Mouse (Mus musculus) mesoderm, embryonic 11.5 days (tissue): ENCODE measurements around the gene Pcyt2.

Experiments used
- DNase-seq: peaks from one replicate; pipeline ENCODE4 v3.0.0-alpha.2; 2012; ENCODE audit warnings: low read depth, low spot score

Pcyt2 gene

DNA sequence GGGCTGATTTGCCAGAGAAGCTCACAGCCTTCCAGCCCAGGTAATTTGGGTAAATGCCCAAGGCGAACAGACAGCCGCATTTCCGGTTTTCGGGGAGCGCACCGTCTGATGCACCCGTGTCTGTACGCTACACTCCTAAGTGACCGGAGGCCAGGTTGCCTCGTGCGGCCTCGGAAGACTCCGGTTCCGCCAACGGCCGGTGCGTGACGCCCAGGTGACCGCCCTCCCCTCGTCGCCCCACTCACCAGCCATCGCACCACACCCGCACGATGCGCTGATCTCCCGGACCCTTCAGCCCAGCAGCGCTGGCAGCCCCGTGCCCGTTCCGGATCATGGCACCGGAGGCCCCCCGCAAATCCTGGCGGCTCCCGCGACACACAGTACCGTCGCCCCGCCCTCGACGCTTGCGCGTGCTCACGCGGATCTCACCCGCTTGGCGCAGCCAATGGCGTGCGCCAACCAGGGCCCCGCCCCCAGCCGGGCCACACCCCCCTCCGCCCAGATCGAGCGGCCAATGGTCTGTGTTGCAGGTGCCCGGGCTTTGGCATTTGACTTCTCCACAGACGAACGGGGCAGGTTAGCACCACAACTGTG lies at the start of gene Pcyt2:
Gene Pcyt2, minus strand, starts transcription at position 418 of the 594 bp plus-strand sequence.
- peak; percentile 94 for DNase-seq

DNA sequence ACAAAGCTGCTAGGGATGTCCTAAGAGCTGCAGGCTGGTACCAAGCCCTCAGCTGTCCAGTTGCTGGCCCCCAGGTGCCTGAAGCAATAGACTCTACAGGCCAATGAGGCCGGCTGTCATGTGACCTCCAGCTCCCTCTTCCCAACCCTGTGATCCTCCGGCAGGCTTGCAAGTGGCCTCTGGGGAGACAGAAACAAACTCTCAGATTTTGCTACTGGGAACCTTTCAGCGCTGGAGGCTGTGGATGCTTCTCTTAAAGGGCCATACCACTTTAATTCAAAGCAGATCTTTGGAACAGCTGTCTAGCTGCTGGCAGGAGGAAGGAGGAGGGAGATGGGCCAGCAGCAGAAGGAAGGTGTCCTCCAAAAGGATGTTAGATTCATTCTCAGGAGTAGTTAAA lies 48.9 kb upstream of the Pcyt2 start:
- DNase-seq: no peak

DNA sequence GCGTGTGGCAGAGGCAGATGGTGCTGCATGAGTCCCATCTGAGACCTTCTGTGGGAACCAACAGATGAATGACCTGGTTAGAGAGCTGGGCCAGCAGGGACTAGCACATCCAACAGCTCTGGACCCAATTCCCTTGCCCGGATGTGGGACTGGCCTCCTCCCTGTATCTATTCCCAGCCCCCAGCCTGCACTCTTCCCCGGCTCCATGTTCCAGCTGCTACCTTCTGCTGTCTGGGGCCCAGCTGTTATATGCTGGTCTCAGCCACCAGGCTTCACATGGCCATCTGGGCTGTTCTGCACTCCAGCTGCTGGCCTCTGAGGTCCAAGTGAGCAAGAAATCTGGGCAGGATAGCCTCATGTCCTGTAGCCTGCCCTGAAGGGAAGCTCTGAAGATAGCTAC lies 47.7 kb upstream of the Pcyt2 start:
- DNase-seq: no peak

DNA sequence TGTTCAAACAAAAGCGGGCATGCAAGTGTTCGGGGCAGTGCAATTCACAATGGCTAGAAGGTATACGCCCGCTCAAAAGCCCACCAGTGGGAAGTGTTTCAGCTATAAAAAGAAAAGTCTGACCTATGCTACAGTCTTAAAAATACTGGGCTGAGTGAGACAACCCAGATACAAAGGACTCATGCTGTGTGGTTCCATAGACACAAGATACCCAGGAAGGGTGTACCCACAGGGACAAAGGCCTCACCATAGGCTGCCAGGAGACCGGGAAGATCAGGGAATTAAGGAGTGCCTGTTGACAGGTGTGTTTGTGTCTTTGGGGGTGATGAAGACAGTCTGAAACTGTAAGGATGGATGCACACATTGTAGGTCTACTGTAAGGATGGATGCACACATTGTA lies 46.0 kb upstream of the Pcyt2 start:
- DNase-seq: no peak

DNA sequence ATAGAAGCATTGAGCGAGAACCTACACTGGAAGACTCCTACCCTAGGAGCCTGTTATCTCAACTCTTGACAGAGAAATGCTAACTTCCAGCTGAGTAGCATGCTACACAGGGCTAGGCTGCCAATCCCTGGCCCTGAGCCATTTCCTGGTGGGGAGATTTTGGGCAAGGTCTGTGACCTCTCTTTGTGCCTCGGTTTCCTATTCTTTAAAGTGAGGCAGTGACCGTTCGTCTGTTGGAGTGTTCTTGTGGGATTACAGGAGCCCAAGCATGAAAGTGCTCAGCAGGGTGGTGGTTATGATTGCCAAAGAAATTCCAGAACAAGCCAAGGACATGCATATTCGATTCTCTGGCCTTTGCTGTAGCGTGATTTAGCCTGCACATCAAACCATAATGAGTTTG lies 45.0 kb upstream of the Pcyt2 start:
- no peak for DNase-seq

DNA sequence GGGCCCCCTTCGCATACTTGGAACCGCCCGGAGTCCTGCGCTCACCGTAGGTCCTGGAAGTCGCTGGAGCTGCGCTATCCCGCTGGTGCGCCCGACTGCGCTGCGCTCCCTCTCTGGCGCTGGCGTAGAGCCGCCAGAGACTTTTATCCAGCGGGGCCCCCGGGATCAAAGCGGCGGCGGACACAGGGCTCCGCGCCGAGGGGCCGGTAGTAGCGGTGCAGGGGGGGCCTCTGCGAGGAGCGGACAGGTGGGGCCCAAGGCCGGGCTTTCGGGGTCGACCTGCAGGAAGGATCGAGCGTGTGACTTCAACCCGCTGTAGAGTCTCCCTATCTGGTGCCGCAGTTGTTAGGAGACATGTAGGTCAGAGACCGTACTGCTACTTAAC lies 43.3 kb upstream of the Pcyt2 start, which contains the start of gene Notum:
Gene Notum, minus strand, starts transcription at position 100 of the 385 bp plus-strand sequence.
- DNase-seq: no peak

DNA sequence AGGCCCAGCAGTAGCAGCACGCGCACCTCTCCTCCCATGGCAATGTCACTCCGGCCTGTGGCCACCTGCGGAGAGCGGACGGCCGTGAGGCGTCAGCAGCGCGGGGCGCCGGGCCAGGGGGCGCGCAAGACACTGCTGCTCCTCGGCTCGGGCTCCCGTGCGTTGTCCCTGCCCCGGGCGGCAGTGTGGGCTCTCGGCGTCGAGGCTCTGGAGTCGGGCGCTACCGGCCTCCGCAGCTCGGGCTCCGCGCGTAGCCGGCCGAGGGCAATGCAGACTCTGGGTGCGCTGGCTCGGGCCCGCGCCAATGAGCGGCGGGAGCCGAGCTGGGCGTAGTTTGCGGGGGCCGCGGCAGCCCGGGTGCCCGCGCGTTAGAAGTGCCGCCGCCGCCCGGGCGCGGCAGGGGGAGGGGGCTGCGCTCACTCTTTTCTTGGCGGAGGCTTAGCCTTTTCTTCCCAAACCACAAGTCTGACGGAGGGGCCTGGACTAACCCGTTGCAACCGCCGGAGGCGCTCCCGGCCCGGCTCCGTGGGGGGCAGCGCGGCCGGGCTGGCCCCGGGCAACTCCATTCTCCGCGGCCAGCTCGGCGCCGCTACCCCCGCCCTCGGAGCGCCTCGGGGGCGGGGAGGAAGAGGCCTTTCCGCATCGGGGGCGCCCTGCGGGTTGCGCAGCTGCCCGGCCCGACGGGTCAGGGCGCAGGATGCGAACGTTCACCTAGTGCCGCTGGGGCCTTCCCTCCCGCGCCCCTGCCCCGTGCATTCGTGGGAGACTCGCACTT lies 42.8 kb upstream of the Pcyt2 start:
- DNase-seq: peak; percentile 68

DNA sequence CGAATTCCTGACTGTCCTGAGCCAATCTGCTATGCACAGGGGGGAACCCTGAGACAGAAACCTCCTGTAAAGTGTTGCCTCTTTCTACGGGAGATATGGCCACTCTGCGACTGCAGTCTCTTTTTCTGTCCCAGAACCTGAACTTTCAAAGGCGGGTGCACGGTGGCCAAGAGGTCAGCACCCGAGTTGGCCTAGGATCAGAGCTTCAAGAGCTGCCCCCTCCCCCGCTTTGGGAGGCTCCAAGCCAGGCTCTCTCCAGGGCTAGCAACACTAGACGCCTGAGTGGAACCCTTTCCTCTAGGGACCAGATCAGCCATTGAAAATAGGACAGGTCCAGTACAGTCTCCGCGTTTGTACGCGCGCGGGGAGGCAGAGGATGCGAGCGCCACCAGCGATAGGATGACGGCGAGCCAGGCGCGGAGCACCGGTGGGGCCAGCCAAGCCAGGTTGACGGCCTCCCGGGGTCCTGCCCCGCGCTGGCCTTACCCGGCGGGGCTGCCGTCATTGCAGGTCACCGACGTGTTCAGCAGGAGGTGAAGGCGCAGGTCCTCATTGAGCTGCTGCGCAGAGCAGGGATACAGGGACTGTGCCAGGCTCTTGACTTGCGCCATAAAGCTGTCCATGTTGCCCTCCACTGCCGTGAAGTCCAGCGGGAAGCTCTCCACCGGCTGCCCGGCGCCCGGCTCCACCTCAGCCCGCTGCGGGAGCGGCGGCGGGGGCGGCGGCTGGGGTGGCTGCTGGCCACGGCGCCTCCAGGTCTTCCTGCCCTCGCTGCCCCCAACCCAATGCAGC lies 42.0 kb upstream of the Pcyt2 start:
- no peak for DNase-seq

DNA sequence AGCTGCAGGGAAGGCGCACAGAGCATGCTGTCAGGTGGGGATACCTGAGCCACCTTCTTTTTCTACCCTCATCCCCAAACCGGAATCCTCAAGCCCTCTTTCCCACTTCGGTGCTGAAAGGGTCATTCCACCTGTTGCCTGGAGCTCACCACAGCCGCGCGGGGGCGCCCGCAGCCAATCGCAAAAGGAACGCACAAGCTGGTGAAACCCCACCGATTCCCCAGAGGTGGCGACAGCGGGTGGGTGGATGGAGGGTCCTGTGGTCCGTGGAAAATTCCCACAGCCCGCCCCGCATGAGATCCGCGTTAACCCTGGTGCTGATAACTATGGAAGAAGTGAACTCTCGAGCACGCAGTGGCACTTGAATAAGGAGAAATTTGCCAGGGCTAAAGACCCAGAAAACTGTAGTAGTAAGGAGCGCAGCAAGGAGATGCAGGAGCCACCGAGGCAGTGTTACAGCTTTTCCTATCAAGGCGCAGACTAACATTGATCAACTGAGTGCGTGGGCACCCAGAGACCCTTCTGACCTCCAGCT lies 41.2 kb upstream of the Pcyt2 start:
- peak; percentile 77 for DNase-seq

DNA sequence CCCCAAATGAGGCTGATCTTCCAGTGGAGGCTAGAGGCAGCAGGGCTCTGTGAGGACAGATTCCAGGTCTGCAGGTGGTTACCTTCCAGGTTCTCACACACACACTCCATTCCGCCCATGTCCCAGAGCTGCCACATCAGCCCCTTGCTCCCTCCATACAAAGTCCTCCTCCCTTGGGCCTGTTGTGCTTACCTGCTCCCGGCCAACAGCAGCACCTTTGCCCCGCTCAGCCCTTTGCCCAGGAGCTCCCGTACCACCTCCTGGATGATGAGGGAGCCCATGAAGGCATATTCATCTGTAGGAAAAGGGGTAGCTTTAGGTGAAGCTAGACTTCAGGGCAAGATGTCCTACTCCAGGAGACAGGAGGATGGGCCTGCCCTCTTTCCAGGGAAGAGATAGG lies 39.6 kb upstream of the Pcyt2 start:
- no peak for DNase-seq

DNA sequence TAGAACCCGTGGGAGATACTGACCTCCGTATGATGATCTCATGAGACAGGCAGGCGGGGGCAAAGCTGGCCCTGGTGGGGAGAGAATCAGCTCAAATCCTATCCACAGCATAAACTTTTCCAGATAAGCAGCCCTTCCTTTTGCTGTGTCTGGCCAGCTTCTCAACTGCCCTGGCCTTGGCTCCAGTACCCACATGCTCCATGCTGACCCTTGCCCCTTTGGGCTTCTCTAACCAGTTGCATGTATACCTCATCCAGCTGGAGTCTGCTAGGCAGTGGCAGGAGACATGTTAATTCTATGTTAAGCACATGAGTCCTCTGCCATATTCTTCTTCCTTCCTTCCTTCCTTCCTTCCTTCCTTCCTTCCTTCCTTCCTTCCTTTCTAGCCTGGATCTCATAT lies 37.0 kb upstream of the Pcyt2 start:
- DNase-seq: no peak

DNA sequence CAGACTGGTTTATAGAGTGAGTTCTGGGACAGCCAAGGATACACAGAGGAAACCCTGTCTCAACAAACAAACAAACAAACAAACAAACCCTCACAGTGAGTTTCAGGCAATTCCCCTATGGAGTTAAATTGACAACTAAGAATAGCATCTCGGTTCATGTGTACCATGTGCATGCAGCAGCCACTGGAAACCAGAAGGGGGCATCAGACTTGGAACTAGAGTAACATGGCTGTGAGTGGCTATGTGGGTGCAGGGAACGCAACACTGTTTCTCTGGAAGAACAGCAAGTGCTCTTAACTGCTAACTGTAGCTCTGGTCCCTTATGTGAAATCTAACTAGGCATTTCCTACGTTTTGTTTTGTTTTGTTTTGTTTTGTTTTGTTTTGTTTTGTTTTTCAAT lies 34.1 kb upstream of the Pcyt2 start:
- no peak for DNase-seq

DNA sequence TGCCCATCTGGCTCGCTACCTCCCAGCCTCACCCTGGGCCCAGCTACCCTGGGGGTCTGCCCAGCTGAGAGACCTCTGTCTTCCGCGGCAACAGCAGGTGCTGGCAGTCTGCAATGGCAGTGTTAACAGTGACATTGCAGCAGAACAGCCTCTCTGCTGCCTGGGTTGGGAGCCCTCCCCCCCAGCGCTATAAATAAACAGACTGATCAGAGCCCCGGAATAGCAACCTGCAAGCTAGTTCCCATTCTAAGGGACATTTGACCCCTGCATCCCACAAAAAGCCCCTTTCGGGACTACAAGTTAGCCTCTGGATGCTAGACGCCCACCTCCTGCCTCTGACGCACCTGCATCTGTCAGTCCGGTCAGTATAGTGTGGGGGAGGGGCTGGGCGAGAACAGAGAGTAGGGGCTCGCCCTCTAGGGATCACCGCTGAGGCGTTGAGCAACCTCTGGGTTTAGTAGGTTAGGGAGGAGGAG lies 30.3 kb upstream of the Pcyt2 start, which contains the start of gene Myadml2:
Gene Myadml2, minus strand, starts transcription at position 158 of the 476 bp plus-strand sequence.
- no peak for DNase-seq

DNA sequence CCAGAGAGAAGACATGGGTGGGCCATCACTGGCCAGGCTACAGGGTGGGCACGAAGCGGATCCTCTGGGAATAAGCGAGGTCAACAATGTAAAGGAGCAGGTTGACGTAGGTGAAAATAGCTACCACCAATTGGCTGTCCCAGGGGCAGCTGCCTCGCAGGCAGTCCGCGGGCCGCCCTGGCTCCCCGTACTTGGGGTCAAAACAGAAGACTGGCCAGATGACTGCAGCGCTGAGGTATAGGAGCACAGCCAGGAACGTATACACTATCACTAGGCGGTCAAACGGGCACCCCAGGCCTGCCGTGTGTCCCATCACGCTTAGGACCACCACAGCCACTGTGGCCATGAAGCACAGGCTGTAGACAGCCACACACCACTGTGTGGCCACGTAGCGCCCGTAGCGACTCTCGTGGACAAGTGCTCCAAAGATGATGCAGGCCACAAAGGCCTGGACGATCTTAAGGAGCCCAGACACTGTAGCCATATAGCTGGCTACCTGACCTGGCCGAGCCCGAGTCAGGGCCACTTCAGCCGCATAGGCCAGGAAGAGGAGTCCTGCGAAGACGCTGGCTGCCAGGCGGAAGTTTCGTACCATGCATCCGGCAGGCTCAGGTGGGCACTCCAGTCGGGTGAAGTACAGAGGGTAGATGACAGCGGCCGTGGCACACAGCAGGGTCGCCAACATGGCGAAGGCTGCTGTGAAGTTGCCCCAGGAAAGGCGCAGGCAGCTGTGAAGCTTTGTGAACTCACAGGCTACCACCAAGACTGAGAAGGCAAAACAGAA lies 29.5 kb upstream of the Pcyt2 start:
- no peak for DNase-seq

DNA sequence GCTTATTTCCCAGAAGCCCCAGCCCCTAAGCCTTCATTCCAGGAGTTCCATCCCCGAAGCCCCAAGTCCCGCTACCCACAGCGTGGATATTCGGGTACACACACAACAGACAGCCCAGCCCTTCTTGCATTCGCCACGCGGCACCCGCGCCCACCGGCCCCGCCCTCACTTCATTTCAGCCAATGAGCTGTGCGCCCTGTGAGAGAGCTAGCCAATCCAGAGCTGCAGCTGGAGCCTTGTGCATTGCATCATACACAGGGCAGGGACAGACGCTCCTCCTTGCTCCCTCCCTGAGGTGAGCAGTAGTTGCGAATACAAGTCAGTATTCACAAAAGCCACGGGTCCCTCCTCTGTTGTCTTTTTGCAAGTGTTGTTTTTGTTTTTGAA lies 25.9 kb upstream of the Pcyt2 start, which contains the start of gene Pycr1:
Gene Pycr1, minus strand, starts transcription at position 169 of the 387 bp plus-strand sequence.
- peak; percentile 95 for DNase-seq

DNA sequence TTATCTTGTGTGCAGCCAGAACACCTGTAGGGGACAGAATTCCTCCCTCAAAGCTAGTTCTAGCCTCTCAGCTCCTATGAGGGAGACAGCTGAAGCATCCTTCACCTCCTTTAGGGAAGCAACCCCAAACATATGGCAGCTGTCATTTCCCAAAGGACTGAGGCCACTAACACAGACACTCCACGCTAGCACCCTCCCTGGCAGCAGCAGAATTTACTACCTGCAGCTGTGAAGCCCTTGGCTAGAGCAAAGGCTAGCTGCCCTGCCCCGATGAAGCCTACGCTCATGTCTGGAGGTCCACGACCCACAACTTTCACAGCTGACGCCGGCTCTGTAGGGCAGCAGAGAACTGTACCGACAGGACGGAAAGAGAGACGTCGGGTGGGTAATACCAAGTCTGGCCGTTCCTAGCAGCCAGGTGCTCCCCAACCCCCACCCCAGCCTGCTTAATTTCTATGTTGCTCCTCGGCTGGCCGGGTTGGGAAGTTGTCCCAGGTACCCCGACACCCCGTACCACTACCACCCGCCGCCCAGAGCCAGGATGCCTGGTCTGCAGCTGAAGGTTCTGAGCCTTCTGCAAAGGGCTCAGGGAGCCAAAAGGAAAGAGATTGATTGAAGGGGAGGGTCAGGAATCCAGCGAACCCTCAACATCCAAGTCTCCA lies 25.3 kb upstream of the Pcyt2 start:
- no peak for DNase-seq

DNA sequence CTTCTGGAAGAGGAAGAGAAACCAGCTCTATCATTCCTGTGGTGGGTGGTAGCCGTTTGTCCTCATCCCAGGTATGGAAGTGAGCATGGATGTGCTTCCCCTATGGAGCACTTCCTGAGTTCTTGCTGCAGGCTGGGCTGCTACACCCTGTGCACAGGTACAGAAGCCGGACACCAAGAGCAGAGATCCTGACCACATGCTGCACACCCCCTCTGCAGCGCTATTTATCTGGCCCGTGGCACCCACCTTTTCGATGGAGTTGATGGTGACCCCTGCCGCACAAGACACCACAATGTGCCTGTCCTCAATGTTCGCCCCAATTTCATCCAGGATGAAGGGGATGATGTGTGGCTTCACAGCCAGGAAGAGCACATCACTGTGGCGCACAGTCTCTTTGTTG lies 24.1 kb upstream of the Pcyt2 start:
- no peak for DNase-seq

DNA sequence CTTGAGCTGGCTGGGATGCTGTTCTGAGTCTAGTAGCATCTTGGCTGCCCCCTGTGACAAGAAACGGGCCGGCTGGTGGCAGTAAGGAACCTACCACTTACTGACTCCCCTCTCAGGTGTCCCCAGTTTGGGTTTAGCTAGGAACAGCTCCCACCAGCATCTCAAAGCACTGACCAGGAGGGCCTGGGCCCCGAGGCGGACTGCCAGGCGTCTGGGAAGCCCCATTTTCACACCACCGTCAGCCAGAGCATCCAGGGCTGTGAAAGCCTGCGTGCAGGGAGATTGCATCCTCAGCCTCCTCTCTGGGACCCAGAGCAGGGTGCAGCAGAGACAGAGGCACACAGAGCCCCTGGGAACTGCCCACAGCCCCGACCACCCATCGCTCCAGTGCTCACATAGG lies 23.5 kb upstream of the Pcyt2 start:
- DNase-seq: no peak

DNA sequence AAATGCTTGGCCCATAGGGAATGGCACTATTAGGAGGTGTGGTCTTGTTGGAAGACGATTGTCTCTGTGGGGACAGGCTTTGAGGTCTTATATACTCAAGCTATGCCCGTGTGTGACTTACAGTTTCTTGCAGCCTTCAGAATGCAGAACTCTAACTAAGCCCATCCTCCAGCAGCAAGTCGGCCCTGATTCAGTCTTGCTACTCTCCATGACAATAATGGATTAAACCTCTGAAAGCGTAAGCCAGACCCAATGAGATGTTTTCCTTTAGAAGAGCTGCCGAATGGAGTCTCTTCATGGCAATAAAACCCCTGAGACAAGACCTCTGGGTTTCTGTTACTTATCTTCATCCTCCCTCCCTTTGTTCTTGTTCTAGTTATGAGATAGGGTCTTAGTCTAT lies 17.1 kb upstream of the Pcyt2 start:
- DNase-seq: no peak

DNA sequence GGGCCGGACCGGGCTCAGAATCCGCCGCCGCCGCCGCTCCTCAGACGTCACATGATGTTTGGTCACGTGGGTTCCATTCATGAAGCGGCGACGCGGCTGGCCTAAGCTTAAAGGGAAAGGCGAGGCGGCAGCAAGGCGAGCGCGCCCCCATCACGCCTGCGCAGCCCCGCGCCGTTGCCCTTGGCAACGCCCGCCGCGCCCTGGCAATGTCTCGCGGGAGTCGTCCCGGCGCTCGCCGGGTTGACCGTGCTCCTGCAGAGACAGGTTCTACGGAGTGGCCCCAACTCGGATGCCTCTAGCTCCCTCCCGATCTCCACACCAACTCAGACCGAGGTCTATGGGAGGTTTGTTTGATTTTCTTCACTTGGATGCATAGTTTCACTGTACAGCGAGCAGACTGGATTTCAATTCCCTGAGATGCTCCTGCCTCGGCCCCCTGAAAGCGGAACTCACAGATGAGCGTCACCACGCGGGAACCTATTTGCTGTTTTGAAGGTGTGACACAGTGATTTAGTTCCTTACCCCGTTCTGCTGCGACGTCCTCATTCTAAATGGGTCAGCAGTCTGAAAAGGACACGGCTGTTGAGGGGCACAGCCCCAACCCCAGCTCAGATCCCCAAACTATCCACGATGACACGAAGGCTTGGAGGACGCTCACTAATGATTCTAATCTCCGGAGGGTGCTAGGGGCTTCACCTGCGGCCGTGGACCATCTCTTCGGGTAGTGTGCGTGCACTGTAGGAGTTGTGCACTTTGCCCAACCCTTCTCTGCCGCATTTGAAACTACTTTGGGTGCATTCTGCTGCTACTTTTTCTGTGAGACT lies 16.0 kb upstream of the Pcyt2 start, which contains the start of gene Mafg:
Gene Mafg, minus strand, starts transcription at position 81 of the 824 bp plus-strand sequence.
- peak; percentile 97 for DNase-seq
